Mouse (Mus musculus) testis, adult 2 months (tissue): ENCODE data around the gene Dixdc1.

Experiments
- CTCF ChIP-seq: fragments of 200-500 bp; IDR thresholded peaks from 2 replicates; pipeline ENCODE4 v1.5.1; 2012; ENCODE audit warnings: low read depth, mild to moderate bottlenecking, inconsistent platforms, low read length, moderate library complexity; ENCODE audit not compliant: control insufficient read depth, insufficient read depth, insufficient replicate concordance
- POLR2A ChIP-seq: fragments of 200-500 bp; IDR thresholded peaks from 2 replicates; pipeline ENCODE4 v1.6.1; 2012; ENCODE audit warnings: low read depth, mild to moderate bottlenecking, inconsistent platforms, low read length, moderate library complexity; ENCODE audit not compliant: control insufficient read depth

DNA sequence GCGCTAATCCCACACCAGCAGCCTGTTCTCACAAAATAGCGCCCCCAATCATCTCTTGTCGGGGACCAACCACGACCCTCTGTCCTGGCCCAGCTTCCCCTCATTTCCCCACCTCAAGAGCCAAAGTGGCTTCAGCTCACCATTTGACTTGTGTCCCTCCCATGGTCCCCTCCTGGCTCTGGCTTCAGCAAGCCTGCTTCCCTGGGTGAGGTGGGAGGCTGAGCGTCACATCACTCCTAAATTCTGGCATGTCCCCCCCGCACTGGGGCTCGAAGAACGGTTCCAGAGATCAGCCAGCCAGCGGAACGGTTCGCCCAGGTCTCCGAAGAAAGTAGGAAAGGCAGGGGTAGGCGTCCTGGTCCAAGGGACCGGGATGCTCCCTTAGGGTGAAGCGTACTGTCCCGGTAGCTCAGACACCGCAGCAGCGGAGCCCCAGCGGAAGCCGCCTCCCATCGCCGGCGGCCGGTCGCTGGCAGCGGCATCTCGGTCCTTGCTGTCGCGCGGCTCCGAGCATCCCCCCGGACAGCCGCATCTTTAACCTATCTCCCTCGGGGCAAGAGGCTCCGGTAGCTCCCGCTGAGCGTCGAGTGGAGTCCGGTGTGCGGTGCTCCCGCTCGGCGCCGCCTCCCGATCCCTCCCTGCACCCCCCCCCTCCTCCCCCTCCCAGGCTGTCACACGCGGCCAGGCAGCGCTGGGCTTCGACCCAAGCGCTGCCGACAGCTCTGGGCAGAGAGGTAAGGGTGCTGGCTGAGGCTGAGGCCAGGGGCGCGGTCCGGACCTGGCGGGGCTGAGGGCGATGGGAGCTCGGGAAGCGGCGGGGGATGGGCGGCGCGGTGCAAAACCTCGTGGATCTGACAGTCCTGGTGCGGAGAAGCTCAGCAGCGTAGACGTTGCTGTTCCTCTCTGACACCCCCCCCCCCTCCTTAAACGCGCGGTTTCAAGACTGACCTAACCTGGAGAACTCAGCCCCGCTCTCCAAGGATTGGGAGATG is 40.6 kb downstream of the Dixdc1 start:
- no peak for TF ChIP-seq POLR2A
- TF ChIP-seq CTCF: no peak
